Mouse (Mus musculus): ENCODE measurements around the gene Slc1a7.

Gene Slc1a7

DNA sequence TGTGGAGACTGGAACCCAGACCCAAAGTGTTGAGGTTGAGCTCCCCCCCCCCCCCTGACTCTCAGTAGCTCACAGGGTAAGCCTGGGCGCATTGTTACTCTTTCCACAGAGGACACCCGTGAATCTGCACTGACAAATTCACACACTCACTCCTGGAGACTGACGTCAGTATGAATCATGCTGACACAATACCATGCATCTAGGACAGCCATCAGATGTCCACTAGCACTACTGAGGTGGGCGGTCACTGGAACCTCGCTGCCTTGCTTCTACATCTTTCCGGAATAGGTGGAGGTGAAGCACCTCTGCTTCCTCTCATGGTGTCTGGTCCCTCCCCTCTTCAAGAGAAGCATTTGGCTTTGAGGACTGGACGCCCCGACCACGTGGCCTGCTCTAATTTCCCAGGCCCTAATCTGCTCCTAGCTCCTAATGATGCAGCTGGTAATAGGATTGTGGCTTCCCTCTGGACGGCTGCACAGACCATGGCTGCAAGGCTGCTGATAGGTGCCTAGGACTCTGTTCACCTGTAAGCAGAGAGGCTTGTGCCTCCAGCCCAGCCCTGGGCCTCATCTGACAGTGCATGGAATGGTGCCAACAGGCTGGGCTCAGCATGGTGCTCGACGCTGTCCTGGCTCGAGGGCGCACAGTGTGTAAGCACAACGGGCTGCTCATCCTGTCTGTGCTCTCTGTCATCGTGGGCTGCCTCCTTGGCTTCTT, at the start of gene Slc1a7:
TSS of gene Slc1a7 (plus strand) at position 367 of the 717 bp plus-strand sequence.
- peak; percentile 80 for DNase-seq

DNA sequence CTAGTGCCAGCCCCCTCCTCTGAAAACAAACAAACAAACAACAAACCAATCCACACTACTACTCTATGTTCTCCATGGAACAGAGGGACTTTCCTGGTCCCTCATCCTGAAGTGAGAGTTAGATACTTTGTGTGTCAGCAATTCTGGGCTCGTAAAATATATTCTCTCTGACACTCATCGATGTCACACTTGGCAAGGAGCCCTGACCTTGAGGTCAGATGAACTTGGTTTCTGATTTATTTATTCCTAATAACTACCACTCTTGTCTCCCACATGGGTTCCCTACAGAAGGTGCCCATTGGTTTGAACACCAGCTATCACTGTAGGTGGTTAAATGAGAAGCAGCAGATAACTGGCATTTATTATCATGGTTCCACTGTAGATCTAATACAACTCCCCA, 47.8 kb upstream of the Slc1a7 start:
- no peak for DNase-seq

DNA sequence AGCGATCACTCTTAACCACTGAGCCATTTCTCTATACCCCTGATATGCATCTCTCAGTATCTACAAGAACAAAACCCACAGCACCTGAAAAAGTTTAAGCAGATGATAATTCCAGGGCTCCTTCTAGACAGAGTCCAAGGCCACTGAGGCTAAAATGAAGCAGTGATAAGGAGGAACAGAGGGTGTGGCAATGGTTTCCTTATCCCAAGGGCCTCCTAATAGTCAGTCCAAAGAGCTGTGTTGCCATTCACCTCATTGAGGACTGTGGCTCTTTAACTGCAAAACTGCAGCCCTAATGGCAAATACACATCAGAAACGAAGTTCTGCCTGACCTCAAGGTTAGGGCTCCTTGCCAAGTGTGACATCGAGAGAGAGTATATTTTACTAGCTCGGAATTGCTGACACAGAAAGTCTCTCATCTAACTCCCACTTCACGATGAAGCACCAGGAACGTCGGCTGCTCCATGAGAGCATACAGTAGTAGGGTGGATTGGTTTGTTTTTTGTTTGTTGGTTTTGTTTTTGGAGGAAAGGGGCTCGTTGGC, 46.9 kb upstream of the Slc1a7 start:
- DNase-seq: no peak

DNA sequence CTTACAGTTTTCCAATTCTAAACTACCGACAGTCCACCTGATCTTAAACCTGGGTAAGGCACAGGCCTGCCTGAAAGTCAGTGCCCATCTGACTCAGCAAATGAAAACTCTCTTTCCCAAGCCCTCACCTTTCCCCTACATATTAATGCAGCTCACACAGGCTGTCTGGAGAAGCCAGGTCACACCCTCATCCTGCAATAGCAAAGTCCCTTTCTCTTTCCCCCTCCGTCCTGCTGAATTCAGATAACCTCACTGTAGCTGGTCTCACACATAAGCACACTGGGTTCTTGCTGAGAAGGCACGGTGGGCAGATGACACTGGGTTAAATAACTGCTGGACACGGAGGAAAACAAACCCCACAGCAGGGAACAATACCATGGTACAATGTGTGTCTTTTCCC, 46.2 kb upstream of the Slc1a7 start:
- DNase-seq: no peak

DNA sequence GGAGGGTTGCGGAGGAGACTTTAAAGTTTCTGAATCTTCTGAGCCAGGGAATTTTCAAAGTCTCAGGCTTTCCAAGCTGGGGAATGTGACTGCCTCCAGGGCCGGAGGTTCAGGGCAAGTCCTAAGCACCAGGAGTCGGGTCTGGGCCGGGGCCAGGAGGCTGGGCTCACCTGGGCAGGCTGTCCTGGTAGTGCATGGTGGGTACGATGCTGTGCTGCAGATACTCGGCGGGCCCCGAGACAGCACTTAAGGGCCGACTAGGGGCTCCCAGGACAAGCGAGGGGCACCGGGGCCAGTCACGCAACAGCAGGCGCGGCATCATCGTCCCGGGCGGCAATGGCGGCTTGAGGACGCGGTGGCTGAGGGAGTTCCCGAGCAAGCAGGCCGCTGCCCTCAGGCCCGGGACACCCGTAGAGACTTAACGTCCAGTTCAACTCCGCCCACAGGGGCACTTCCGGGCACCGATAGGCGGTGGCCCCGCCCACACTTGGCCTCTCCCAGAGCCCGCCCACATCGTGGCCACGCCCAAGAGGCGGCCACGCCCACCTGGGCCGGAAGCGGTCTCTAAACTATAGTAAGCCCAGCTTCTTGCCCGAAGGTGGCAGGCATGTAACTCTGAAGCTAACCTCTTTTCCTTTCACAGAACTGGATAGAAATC, 44.9 kb upstream of the Slc1a7 start, which contains the start of gene Cpt2:
TSS of gene Cpt2 (minus strand) at position 466 of the 658 bp plus-strand sequence.
- DNase-seq: peak; percentile 97

DNA sequence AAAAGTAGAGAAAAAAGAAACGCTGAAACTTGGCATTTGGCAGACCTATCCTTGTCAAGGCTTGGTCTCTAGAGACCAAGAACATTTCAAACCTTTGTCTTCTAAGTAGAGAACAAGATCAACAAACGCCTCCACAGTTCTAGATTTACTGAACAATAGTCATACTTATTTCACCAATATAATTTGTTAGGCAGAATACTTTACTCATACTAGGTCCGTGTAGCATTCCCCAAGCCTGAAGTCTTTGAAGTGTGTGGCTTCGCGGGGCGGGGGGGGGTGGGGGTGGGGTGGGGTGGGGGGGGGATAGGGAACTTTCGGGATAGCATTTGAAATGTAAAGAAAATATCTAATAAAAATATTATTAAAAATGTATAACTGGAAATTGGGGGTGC, 44.3 kb upstream of the Slc1a7 start:
- no peak for DNase-seq

DNA sequence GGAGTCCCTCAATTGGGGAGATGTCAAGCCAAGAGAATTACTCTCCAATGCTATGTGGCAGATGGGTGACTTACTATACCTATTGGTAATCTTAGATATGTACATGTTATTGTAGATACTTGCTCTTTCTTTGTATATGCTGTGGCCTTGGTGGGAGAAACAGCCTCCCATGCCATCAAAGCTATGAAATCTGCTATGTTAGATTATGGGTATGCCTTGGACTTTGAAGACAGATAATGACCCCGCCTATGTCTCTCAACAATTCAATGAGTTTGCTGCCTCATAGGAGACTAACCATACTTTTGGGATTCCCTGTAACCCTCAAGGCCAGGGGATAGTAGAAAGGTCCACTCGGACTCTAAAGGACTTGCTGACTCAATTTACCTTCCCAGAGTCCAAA, 39.9 kb upstream of the Slc1a7 start:
- DNase-seq: no peak

DNA sequence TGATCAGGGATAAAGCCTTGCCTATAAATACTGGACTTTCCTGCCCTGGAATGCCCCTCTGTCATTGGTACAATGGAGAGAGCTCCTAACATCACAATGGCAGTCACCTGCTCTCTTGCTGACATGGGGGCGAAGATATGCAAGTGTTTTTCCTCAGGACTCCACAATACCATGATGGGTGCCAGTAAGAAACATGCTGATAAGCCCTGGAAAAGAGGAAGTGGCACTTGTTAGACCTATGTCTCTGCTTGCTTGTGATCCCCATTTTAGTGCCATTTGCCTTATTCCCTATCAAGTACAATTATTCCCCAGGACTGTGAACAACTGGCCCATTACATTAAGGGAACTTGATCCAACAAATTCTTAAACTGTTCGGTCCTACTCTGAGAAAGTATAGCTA, 39.4 kb upstream of the Slc1a7 start:
- no peak for DNase-seq

DNA sequence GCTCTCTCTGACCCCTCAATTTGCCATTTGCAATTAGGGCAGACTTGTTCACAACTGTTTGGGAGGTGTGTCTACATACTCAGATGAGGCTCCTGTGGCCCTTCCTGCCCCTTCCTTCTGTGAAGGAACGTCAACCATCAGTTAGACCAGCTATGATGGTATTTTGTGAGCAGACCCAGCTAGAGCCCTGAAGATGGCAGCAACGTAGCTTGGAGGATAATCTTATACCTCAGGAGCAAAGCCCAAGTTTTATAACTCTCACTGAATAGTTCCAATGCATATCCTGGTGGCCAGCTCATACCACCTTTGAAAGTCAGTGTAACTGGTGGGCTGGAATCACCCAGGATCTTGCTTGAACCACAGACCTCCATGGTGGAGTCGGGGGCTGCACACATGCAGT, 36.7 kb upstream of the Slc1a7 start:
- no peak for DNase-seq

DNA sequence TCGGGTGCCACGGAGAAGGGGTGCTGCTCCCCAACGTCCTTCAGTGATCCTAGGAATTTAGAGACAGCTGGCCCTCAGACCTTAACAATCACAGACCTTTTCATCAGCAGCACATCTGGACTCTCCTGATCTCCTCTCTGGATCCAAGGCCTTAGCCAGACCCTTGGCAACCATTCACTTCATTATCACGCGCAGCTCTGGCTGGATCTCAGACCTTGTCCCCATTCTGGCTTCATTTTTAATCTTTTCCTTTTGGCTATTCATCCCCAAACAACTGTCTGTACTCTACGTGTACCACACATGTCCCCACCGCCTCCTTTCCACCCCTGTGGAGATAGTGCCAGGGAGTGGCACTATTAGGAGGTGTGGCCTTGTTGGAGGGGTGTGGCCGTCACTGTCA, 34.9 kb upstream of the Slc1a7 start:
- no peak for DNase-seq

DNA sequence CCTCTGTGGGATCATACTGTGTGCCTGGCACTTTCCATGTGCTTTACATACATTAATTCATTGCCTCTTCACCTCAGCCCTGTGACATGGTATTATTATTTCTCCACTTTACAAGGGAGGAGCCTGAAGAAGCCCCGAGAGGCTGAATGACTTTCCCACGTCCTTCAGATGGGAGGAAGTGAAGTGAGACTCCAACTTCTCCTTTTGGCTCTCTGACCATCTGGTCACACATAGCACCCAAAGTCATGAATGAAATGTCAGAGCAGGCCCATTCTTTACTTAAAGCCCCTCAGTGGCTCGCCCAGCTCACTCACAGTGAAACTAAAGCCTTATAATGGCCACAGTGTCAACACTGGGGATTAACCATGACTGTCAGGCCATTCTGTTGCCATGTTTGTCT, 32.9 kb upstream of the Slc1a7 start:
- no peak for DNase-seq

DNA sequence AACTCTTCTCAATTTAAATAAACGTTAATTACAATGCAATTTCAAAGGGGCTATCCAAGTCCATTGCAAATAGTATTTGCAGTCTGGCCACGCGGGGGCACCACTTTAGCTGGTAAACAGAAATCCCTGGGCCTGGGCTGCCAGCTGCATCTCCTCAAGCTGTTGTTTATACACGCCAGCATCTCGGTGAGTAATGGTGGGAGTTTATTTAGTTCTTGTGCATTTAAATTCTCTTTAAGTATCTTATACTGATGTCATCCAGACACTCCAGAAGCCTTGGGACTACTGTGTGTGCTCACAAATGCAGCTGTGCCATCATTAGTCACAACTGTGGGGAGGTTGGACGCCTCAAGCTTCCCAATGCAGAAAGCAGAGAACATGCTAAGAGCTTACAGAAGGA, 30.8 kb upstream of the Slc1a7 start:
- peak; percentile 76 for DNase-seq

DNA sequence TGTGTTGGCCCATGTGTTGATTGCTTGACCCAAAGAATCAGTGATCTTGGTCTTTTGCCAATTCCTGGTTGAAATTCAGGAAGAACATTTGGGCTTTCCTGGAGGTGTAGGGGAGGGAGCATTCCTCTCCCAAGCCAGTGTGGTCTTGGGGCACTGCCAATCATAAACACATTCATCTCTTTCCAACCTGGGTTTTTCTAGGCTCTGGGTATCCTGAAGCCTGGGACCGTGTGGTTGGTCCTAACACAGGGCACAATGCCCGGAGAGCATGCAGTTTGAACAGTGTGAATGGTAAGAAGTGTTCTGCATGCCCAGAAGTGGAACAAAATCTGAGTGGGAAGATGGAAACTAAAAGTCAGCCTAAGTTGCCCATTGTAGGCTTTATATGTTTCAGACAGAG, 30.0 kb upstream of the Slc1a7 start:
- DNase-seq: no peak

DNA sequence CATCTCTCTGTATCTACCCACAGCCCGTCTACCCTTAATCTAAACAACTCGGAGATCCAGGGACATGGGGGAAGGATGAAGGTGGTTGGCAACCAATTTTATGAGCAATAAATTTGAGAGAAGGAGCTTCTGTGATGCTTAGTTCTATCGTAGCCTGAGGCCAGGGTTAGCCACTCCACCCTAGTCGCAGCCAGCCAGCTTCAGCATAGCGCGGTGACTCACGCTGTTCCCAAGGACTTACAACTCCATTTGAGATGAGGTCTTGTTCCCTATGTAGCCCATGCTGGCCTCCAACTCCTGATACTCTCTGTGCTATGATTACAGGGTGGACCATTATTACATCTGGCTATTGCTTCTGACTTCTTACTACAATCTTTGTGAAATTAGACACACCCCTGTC, 25.4 kb upstream of the Slc1a7 start:
- DNase-seq: no peak

DNA sequence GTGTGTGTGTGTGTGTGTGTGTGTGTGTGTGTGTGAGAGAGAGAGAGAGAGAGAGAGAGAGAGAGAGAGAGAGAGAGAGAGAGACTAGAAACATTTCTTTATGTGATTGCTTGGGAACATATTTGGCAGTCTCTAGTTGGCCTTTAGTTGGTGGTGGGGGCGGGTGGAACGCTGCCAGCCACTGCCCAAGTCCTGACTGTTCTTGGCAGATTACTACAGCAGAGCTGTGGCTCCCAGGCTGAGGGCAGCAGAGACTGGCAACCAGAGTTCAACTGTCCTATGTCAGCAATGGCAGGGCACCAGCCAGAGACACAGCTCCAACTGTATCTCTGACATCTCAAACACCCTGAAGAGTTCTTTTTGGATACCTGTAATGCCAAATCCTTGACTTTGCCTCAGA, 24.0 kb upstream of the Slc1a7 start:
- DNase-seq: no peak

DNA sequence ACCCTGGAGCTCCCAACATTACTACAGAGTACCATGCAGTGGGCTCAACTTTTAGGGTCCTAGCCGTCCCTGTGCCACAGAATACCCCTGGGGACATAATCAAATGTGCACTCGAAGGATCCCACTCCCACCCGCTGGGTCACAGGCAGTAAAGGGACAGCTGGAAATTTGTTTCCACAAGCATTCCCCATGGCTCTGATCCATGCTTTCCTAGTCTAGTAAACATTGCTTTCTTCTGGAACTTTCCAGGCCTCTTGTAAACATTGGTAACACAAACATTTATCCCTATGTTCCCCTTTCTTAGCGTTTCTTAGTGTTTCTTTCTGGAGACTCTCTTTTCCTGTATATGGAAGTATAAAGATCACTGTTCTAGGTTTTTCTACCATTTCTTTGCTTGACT, 18.2 kb upstream of the Slc1a7 start:
- DNase-seq: no peak

DNA sequence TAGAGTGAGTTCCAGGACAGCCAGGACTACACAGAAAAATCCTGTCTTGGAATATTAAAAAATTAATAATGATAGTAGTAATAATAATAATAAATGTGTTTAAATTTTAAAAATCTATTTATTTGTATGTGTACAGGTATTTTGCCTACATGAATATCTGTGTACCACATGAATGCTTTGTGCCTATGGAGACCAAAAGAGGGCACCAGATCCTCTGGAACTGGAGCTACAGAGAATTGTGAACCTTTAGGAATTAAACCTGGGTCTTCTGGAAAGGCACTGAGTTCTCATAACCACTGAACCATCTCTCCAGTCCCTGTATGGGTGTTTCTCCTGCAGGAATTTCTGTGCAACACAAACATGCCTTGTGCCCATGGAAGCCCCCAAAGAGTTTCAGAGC, 15.3 kb upstream of the Slc1a7 start:
- peak; percentile 31 for DNase-seq

DNA sequence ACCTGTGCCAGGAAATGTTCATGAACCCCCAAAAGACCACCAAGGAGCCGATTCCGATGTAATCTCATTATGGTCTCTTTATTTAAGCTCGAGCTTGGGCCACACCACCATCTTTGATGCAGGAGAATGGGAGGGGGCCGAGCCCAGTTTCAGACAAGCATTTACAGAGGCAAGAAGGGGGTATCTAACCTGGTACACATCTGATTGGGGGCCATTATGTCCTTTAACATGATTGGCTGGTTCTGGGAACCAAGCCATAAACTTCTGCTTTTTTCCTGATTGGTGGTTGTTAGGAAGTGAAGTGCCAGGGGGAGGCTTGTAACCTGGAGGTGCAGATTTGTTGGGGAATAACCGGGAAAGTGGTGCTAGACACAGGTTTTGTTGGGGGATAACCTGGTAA, 12.4 kb upstream of the Slc1a7 start:
- no peak for DNase-seq

DNA sequence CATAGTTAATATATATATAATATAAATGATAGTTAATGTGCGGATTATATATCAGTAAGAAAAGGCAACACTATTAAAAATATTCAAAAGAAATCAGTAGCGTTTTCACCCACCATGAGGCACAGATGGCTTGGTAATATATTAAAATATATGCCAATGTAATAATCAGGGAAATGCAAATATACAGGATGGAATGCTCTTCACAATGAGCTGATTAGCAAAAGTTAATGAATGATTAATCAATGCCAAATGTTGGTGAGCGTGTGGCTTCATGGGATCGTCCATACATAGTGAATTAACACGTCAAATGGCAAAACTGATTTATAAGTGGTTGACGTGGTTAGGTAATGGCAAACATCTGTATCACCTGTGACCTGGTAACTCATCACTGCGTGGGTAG, 9.6 kb upstream of the Slc1a7 start:
- DNase-seq: no peak

DNA sequence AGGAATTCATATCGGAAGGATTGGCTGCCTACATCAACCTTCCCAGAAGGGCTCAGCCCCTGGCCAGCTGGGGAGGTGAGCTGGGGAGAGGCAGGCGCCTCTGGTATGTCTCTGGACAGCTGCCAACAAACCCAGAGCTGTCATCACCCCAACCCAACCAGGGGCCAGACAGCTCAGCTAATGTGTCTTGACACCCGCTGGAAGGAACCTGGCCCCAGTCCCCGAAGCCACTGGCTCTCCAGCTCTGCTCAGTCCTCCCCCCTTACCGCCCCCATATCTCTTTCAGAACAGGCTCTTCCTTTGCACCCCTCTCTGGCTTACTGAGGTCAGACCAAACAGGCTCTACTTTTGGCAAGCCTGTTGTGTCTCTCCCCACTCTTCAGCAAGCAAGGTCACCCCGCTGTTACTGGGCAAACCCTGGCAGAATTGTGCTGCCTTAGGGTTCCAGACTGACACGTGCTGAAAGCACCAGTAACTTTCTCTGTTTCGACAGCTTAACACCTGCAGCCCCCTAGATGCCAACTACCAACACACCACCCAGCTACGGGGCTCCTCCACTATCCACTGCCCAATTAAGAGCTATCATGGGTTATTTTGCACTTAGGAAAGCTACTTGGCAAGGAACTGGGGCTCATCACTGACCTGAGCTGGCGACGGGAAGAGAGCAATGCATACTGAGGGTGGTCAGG, 5.9 kb upstream of the Slc1a7 start:
- peak; percentile 65 for DNase-seq

DNA sequence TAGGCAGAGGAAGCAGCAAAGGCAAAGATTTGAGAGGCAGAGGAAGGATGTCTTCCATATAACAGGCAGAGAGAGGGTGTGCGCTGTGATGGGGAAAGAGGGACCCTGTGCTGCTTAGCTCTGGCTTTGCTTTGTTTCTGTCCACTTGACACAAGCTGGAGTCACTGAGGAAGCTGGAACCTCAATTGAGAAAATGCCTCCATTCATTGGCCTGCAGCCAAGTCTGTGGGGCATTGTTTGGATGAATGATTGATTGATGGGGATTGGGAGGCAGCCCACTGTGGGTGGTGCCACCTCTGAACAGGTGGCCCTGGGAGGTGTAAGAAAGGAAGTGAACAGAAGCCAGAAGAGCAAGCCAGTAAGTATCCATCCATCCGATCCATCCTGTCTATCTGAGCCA, 5.3 kb upstream of the Slc1a7 start:
- peak; percentile 38 for DNase-seq

DNA sequence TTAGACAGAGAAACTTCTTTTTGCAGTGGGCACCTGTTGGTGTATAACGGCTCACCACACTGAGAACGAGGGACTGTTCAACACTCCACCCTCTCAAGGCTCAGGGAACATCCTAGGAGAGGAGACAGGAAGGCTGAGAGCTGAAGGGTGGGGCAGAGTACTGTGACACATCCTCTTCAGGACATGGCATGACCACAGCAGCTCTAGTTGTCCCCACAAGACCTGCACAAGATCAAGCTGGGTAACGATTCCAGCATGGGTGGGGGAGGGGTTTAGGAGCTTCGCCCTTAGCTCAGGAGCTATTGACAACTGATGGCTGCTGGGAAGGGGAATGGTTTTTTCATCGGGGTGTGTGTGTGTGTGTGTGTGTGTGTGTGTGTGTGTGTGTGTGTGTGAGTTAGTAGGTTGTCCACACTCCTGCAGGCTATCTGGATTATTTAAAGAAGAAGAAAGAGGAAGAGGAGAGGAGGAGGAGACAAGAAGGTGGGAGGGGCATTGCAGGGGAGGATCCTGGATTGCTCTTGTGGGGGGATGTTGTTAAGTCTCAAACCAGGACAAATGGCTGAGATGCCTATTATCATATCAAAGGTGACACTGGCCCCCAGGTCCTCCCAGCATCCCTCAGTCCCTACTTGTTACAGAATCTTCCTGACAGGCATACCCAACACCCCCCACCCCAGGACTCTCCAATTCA, 1.6 kb upstream of the Slc1a7 start:
- peak; percentile 37 for DNase-seq

DNA sequence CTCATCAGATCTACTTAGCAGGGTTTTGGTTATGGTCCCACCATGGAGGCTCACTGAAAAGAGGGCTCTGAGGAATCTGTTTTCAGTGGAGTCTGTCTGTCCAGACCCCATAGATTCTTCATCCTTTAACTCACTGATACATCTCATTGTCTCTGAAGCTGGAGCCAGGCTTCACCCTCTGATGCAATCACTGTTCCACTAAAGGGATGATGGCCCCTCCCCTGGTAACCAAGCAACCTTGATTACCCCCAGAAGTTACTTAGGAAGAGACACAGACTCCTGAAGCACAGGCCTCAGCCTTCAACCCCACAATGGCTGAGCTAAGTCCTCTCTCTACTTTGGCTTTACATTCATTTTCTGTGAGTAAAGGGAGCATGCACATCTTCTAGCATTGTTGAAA, 1.6 kb downstream of the Slc1a7 start:
- DNase-seq: no peak
